Mouse (Mus musculus): Measurements from ENCODE around the gene Chka. TPM values are rescaled to one million over a fixed set of nuclear protein-coding genes. Genes with fewer than 3 reads are reported as not detected.

Chka gene
- polyA plus RNA-seq, 1 experiment from 2014 or later = 65.6 TPM

Other genes starting within 250 kb of the Chka start
- 1.1 and 1.4 TPM in 2 replicates for gene Lrp5, start 165.2 kb upstream of the Chka start, polyA plus RNA-seq (2015; fragmentation: Nextera tagmentation; extraction: Ambion mirVana)
- gene 1810055G02Rik, start 143.5 kb upstream of the Chka start, polyA plus RNA-seq (2015; fragmentation: Nextera tagmentation; extraction: Ambion mirVana) = 34.6 and 35.9 TPM in 2 replicates
- 51.9 and 59.9 TPM in 2 replicates for gene Kmt5b, start 84.4 kb upstream of the Chka start, polyA plus RNA-seq (2015; fragmentation: Nextera tagmentation; extraction: Ambion mirVana)
- gene Tcirg1, start 55.4 kb downstream of the Chka start, polyA plus RNA-seq (2015; fragmentation: Nextera tagmentation; extraction: Ambion mirVana) = 12.7 and 14.6 TPM in 2 replicates
- gene Ndufs8, start 61.0 kb downstream of the Chka start, polyA plus RNA-seq (2015; fragmentation: Nextera tagmentation; extraction: Ambion mirVana) = 246 and 258 TPM in 2 replicates
- 1.9 TPM in 2 replicates for gene Aldh3b1, start 78.0 kb downstream of the Chka start, polyA plus RNA-seq (2015; fragmentation: Nextera tagmentation; extraction: Ambion mirVana)
- 11.7 and 11.8 TPM in 2 replicates for gene Unc93b1, start 83.4 kb downstream of the Chka start, polyA plus RNA-seq (2015; fragmentation: Nextera tagmentation; extraction: Ambion mirVana)
- not detected in 2 replicates for gene Aldh3b3, start 106.9 kb downstream of the Chka start, polyA plus RNA-seq (2015; fragmentation: Nextera tagmentation; extraction: Ambion mirVana)
- gene Aldh3b2, start 120.6 kb downstream of the Chka start, polyA plus RNA-seq (2015; fragmentation: Nextera tagmentation; extraction: Ambion mirVana) = 0.43 and 0.67 TPM in 2 replicates
- 1.7 and 2.2 TPM in 2 replicates for gene Acy3, start 134.8 kb downstream of the Chka start, polyA plus RNA-seq (2015; fragmentation: Nextera tagmentation; extraction: Ambion mirVana)
- not detected in 2 replicates for gene Tbx10, start 141.0 kb downstream of the Chka start, polyA plus RNA-seq (2015; fragmentation: Nextera tagmentation; extraction: Ambion mirVana)
- 30.6 and 33.4 TPM in 2 replicates for gene Nudt8, start 148.8 kb downstream of the Chka start, polyA plus RNA-seq (2015; fragmentation: Nextera tagmentation; extraction: Ambion mirVana)
- gene Gm49405, start 148.9 kb downstream of the Chka start, polyA plus RNA-seq (2015; fragmentation: Nextera tagmentation; extraction: Ambion mirVana) = 6.5 and 8.3 TPM in 2 replicates
- gene Doc2g, start 151.5 kb downstream of the Chka start, polyA plus RNA-seq (2015; fragmentation: Nextera tagmentation; extraction: Ambion mirVana) = 8.4 and 12.1 TPM in 2 replicates
- 229 and 239 TPM in 2 replicates for gene Ndufv1, start 161.0 kb downstream of the Chka start, polyA plus RNA-seq (2015; fragmentation: Nextera tagmentation; extraction: Ambion mirVana)
- 513 and 520 TPM in 2 replicates for gene Gstp1, start 186.2 kb downstream of the Chka start, polyA plus RNA-seq (2015; fragmentation: Nextera tagmentation; extraction: Ambion mirVana)
- 2.7 and 5.6 TPM in 2 replicates for gene Gstp2, start 194.2 kb downstream of the Chka start, polyA plus RNA-seq (2015; fragmentation: Nextera tagmentation; extraction: Ambion mirVana)
- gene Gstp3, start 207.8 kb downstream of the Chka start, polyA plus RNA-seq (2015; fragmentation: Nextera tagmentation; extraction: Ambion mirVana) = not detected in 2 replicates
- 0.22 TPM in 1 of 2 replicates, not detected in the other for gene Cabp2, start 229.8 kb downstream of the Chka start, polyA plus RNA-seq (2015; fragmentation: Nextera tagmentation; extraction: Ambion mirVana)
- 92.3 and 92.9 TPM in 2 replicates for gene Cdk2ap2, start 245.4 kb downstream of the Chka start, polyA plus RNA-seq (2015; fragmentation: Nextera tagmentation; extraction: Ambion mirVana)
- gene Pitpnm1, start 248.2 kb downstream of the Chka start, polyA plus RNA-seq (2015; fragmentation: Nextera tagmentation; extraction: Ambion mirVana) = 97.7 and 102 TPM in 2 replicates

All from midbrain, embryonic 15.5 days (tissue).